Mouse (Mus musculus): Measurements from ENCODE around the gene Hsf5.

GRCm38 (mm10) chr11:87577601-87578248 lies 39.2 kb upstream of the Hsf5 start:
- no peak for TF ChIP-seq CTCF (IDR thresholded peaks at IDR 0.05; ENCODE audit: borderline replicate concordance, insufficient read depth, low read length)
- no peak for TF ChIP-seq POLR2A (IDR thresholded peaks at IDR 0.05; ENCODE audit: low read depth, low read length)

All from embryonic fibroblast, embryonic 13.5 days (primary cell).